In genomic region chr2:33260772-33261171, GRCm38 (mm10) we compare ENCODE assay signal across 14 mouse cellular contexts. TPM values are rescaled to one million over a fixed set of nuclear protein-coding genes. Genes with fewer than 3 reads are reported as not detected.
A peak's percentile ranks its signal among the peaks of the same experiment; 100 is the strongest.
DNase-seq lines count a peak whose midpoint lies in the region; ATAC-seq and TF ChIP-seq lines count a peak whose summit lies in the region.
"Had no signal": no experiment of that assay in that cellular context is flagged by ENCODE, and none has a peak within 500 bp of the region (broad histone marks: within the 10 kb centered on the region; RNA-seq: fewer than 3 reads in every experiment).

No protein-coding gene starts in this region.

- no peaks in the 10 kb centered on the region for H3K9me3 ChIP-seq in forebrain, embryonic 14.5 days (replicated peaks; ENCODE audit: control insufficient read depth, low read length)
- no peaks in the 10 kb centered on the region for H3K9me3 ChIP-seq in forebrain, embryonic 12.5 days
- H3K9me3 ChIP-seq: embryonic facial prominence, embryonic 15.5 days; liver, embryonic 15.5 days had no signal

- H3K36me3 ChIP-seq in forebrain, embryonic 14.5 days (ENCODE audit: control insufficient read depth, insufficient read depth, low read length) = peaks cover 13% of the 10 kb centered on the region; the same call in 1 of the 2 replicates
- H3K36me3 ChIP-seq in forebrain, embryonic 12.5 days (replicated peaks) = peaks cover 7% of the 10 kb centered on the region; the same call in 1 of the 2 replicates
- H3K36me3 ChIP-seq: embryonic facial prominence, embryonic 15.5 days; liver, embryonic 15.5 days had no signal

- H3K27me3 ChIP-seq in forebrain, embryonic 14.5 days (replicated peaks; ENCODE audit: control insufficient read depth, insufficient read depth, low read length) = no peaks in the 10 kb centered on the region
- no peaks in the 10 kb centered on the region for H3K27me3 ChIP-seq in forebrain, embryonic 12.5 days
- H3K27me3 ChIP-seq: embryonic facial prominence, embryonic 15.5 days; liver, embryonic 15.5 days had no signal

- H3K4me3 ChIP-seq in forebrain, embryonic 14.5 days (ENCODE audit: low read depth, low read length) = no peak overlapping the region
- no peak overlapping the region for H3K4me3 ChIP-seq in forebrain, embryonic 12.5 days (replicated peaks)
- no peak overlapping the region for H3K4me3 ChIP-seq in left cerebral cortex, adult 2 months
- H3K4me3 ChIP-seq: embryonic facial prominence, embryonic 15.5 days; gastrocnemius, adult 2 months; liver, embryonic 15.5 days had no signal

- no peak overlapping the region for H3K4me2 ChIP-seq in forebrain, embryonic 14.5 days (ENCODE audit: low read length)
- no peak overlapping the region for H3K4me2 ChIP-seq in forebrain, embryonic 12.5 days
- H3K4me2 ChIP-seq: embryonic facial prominence, embryonic 15.5 days; liver, embryonic 15.5 days had no signal

- H3K9ac ChIP-seq in forebrain, embryonic 14.5 days (ENCODE audit: low read length) = no peak overlapping the region
- no peak overlapping the region for H3K9ac ChIP-seq in forebrain, embryonic 12.5 days
- H3K9ac ChIP-seq: embryonic facial prominence, embryonic 15.5 days; liver, embryonic 15.5 days had no signal

- no peak for TF ChIP-seq CTCF in left cerebral cortex, adult 2 months (IDR thresholded peaks at IDR 0.05)

- no peak for ATAC-seq in forebrain, embryonic 14.5 days
- no peak for ATAC-seq in forebrain, embryonic 12.5 days (ENCODE audit: low FRiP score)
- ATAC-seq in megakaryocyte progenitor cell, adult 5-6 weeks (replicated peaks; ENCODE audit: poor library complexity) = no peak

- no peak overlapping the region for H3K27ac ChIP-seq in forebrain, embryonic 14.5 days (ENCODE audit: low read depth, low read length)
- no peak overlapping the region for H3K27ac ChIP-seq in forebrain, embryonic 12.5 days
- peak overlapping the region; percentile 42 for H3K27ac ChIP-seq in left cerebral cortex, adult 2 months
- H3K27ac ChIP-seq: embryonic facial prominence, embryonic 15.5 days; gastrocnemius, adult 2 months; liver, embryonic 15.5 days had no signal

- 61% methylated on average over 8 of the region's 8 CpGs for WGBS in forebrain, embryonic 14.5 days
- WGBS in forebrain, embryonic 12.5 days = 87% methylated on average over 8 of the region's 8 CpGs

- peaks cover 4% of the 10 kb centered on the region; the same call in 1 of the 2 replicates for H3K4me1 ChIP-seq in forebrain, embryonic 14.5 days (ENCODE audit: control insufficient read depth, insufficient read depth, low read length)
- no peaks in the 10 kb centered on the region for H3K4me1 ChIP-seq in forebrain, embryonic 12.5 days

- intact Hi-C loops in left cerebral cortex, adult 2 months (cut with DNase I) = no loop called here

- peak; percentile 51 for DNase-seq in forebrain, embryonic 14.5 days (ENCODE audit: low spot score)
- peak; percentile 78 for DNase-seq in right cerebral cortex, adult 18-20 months
- DNase-seq in right cerebral cortex, postnatal 4 days = no peak
- DNase-seq in left cerebral cortex, adult 2 months (ENCODE audit: extremely low spot score in 1 of 2, low spot score in 2 of 2) = peak; percentile 43 to 66
- DNase-seq in telencephalon, adult 2 months (ENCODE audit: low read depth, low spot score) = peak; percentile 75
- no peak for DNase-seq in kidney, postnatal 4 days
- DNase-seq: gastrocnemius, adult 2 months; heart, postnatal 36 days; kidney, adult 18-20 months; thymus, postnatal 36 days had no signal

RNA-seq across cellular contexts. Expression of gene Angptl2, which starts 44.9 kb away (rescaled TPM):
- polyA plus RNA-seq in forebrain, embryonic 14.5 days (2014; fragmentation: Nextera tagmentation; extraction: Ambion mirVana) = 8.0 and 12.0 TPM in 2 replicates
- 17.4 and 18.1 TPM in 2 replicates for polyA plus RNA-seq in forebrain, embryonic 12.5 days (2016; fragmentation: Nextera tagmentation; extraction: Ambion mirVana)
- total RNA-seq in left cerebral cortex, adult 2 months (2021) = 1 to 10 TPM; 2.1 to 2.9 TPM
- 0.74 and 0.78 TPM in 2 replicates for total RNA-seq in megakaryocyte progenitor cell, adult 5-6 weeks (2015)
- 1.7 and 2.4 TPM in 2 replicates for total RNA-seq in megakaryocyte progenitor cell, adult 5-6 weeks (2017)

Comparison
In these comparisons a context has a peak if more than half of its experiments do, and no peak if none do; other contexts are left out.
1. DNase-seq: peak in forebrain, embryonic 14.5 days (single experiment), right cerebral cortex, adult 18-20 months (single experiment), left cerebral cortex, adult 2 months (2 of 2) and telencephalon, adult 2 months (single experiment); none in right cerebral cortex, postnatal 4 days (single experiment) and kidney, postnatal 4 days (0 of 2).